Mouse (Mus musculus) WW6 (cell line): Measurements from ENCODE around the gene Elmo1.

Experiments
- DNase-seq: peaks from one replicate; pipeline ENCODE4 v3.0.0-alpha.2; 2013; ENCODE audit warnings: low read depth, low spot score

Gene Elmo1

DNA sequence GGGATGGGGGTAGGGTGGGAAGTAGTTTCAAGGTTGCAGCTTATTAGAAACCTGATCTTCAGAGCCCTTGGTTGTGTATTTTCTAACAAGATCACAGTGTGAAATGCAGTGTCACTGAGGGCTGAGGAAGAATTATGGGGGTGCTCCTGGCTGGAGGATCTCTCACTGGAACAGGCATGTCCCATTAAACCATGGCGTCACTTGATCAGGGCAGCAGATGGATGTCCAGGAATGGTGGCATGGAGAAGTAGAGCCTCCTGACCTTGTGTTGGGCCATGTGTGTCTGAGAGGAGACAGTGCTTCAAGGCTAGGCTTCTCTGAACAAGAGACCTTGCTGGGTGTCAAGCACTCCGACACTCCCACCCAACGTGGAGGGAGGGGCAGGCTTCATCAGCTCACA is 431.1 kb downstream of the Elmo1 start:
- no peak for DNase-seq

DNA sequence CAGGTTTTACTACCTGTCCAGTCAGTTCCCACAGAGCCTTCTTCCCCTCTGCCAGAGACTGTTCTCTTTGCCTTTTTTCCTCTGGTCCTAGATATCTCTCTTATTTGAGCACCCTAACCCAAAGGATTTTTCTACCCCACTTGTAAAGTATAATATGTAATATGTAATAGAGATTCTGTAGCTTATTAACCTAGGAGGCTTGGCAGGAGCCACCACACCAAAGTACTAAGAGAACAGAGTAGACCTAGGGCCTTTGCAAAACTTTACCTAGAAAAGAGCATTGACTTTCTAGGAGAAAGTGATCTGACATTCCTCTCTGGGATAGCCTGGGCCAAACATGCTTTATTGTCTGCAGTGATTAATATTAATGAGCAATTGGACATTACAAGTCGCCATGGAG is 433.3 kb downstream of the Elmo1 start:
- DNase-seq, result no peak

DNA sequence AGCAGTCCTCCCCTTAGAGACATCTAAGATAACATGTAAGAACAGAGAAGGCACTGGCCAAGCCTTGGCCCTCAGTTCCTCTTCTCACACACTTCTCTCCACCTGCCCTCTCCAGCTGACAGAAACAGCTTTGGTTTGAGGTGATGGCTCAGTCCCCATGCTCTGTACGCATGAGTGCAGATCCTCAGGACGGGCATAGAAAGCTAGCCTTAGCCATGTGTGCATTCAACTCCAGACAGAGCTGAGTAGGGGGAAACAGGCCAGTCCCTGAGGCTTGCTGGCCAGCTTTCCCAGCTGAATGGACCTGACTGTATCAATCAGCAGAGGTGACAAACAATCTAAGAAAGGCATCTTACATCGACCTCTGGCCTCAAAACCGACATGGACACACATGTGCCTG is 435.4 kb downstream of the Elmo1 start:
- DNase-seq, result no peak

DNA sequence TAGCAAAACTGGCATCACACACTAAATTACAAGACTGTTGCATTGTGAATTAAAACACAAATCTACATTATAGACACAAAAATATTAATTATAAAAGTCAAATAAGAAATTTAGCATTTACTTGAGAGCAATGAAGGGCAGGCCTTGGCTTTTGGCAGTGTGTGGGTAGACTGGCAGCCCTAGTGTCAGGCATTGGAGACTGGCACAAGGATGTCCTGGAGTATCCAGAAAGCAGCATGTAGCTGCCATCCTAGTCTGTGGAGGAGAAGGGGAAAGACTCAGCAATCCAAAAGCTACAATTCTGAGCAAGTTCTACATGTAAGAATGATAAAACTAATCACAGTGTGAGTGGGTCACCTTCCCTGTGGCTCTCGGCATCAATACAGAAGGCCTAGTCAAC is 446.7 kb downstream of the Elmo1 start:
- DNase-seq, result no peak

DNA sequence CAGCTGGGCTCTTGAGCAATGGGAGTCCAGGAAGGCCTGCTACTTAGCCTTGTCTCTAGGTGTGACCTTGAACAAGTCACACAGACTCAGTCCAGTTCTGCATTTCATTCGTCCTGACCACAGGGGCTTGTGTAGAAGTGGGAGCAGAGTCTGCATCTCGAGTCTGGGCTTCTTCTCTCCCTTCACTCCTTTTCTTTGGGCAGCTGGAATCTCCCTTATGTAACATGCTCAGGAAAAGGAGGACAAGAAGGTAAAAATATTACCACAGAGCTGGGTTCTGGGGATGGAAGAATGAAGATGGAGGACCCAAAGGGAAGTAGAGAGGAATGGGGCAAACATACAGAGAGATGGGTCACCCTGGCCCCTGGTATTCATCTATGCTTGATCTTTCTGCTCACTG is 447.1 kb downstream of the Elmo1 start:
- no peak for DNase-seq

DNA sequence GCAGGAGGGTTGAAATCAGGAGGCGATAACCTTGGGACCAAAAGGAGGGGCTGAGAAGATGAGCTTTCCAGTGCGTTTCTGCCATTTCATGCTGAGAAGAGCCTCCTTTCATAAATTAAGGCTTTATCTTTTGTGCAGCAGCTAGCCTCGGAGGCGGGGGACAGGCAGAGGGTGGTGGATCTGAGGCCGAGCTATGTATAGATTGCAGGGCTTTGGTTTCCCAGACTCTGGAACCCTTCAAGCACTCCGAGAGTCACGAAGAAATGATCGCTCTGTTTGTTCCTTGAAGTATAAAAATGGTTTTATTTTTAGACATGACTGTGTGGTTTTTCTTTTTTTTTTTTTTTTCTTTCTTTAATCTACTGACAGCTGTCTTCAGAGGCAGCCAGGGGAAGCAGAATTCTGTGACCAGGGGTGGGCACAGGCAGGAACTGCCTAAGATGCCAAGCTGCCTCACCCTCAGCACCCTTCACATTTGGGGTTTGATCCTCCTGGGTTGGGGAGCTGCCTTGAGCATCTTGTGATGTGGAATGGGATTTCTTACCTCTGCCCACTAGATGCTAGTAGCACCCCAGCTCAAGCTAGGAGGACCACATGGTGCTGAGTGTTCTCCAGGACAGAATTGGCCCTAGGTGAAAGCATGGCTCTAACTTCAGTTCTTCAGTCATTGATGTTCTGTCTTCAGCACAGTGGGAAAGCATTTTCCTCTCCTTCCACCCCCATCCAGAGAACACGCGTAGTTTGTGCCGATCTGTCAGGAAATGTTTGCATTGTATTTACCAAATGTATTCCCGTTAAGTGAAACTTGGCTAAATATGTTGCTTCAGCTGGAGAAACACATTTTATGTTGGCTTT is 448.0 kb downstream of the Elmo1 start:
- DNase-seq, result no peak

DNA sequence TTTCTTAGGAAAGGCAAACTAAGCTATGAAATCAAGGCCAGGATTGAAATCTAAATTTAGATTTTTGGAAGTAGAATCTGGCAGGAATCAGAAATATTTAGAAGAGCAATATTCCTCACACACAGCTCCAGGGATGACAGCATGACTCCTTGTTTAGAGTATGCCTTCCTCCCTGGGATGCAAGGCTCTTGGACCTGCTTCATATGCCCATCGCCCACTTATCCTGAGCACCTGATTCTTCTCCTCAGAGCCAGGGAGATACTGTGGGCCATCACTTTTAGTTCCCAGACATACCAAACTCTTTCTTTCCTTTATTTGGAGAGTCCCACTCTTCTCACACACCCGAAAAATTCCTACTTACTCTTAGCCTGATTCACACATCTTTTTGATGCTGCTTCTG is 449.2 kb downstream of the Elmo1 start:
- no peak for DNase-seq

DNA sequence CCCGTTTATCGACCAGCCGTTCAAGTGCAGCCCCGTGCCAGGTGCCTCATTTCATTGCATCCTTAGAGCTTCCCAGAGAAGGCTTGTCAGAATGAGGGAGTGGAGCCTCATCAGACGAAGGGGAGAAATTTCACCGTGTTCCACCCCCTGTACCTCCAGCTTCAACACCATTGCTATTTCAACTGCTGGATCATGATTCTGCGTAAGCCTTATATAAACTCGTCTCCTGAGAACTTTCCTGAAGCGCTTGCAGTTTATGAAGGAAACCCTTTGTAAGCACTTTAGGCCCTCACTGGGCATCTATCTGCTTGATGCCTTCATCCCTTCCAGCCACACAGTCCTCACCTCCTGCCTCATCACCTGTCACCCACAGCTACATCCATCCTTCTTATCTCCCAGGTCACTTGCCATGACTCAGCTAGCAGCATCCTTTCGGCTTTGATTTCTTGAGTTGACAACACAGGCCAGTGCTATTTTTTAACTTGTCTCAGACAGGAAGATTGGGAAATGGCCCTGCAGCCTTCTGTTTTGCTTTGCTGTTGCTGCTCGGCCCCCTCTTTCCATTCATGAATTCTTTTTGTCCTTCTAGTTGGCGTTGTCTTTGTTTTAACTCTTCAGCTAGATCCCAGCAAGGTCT is 456.3 kb downstream of the Elmo1 start:
- no peak for DNase-seq

DNA sequence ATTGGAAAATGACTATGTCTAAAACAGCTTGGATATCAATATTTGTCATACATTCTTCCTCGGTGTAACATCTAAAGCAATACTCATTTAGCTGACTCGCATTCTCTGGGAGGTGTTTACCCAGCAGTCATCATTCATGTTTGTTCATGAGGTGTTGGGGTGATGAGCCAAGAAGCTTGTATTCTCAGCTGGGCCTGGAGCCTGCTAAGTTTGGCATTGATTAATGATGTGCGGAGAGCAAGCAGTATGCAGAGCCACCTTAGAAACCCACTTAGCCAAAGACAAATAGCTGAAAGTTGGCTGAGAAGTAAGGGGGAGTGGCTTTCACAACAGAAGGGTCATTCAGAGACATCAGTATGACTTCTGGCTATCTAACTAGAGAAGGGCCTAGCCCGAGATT is 459.6 kb downstream of the Elmo1 start:
- DNase-seq, result no peak

DNA sequence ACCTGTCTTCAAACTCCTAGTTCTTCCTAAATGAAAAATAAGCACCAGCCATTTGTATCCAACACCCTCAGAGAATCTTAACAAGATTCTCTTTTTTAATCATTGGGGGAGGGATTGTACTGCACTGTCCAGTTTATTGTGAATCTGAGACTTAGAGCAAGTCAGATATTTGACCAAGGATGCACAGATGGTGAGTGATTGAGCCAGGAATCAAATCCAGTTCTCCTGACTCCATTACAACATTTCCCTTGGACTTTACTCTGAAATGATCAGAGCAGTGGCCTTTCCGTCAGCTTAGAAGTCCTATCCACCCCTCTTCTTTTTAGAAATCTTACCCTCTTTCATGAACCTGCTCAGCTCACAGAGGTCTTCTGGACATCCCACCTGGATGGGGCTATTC is 461.2 kb downstream of the Elmo1 start:
- no peak for DNase-seq

DNA sequence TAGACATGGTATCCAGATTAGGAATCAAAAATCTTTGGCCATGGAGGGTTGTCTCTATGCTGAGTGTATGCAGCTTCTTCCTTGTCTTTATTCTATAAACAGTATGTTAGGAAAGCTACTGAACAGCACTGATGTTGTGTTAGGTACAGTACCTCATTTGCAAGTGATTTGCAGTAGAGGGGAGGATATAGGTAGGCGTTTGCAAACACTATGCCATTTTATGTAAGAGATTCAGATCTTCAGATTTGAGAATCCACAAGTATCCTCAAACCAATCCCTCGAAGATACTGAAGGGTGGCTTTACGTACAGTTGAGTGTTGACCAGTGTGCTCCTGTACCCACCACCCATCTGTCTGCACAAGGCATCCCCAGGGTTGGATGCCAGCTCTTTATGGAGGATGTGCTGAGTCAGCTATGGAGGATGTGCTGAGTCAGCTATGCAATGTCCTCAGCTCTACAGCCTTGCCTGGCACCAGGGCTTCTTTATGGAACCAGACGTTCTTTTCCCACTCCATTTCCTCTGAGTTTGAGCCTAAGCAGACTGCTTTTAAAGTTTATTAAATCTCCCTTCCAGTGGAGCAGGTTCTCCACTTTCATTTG is 465.6 kb downstream of the Elmo1 start:
- no peak for DNase-seq

DNA sequence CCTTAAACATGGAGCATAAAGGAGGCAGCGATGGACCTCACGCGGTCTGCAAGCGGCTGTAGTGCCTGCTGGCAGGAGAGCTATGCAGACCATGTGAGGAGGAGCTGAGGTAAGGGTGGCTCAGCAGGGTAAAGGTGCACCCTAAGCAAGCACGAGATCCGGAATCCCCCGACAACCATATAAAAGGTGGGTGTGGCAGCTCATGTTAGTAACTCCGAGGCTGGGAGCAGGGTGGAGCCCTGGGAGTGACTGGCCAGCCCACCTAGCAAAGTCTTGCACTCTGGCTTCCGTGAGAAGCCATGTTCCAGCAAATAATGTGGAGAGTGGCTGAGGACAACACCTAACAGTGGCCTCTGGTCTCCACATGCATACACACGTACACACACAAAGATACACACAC is 466.3 kb downstream of the Elmo1 start:
- DNase-seq, result no peak

DNA sequence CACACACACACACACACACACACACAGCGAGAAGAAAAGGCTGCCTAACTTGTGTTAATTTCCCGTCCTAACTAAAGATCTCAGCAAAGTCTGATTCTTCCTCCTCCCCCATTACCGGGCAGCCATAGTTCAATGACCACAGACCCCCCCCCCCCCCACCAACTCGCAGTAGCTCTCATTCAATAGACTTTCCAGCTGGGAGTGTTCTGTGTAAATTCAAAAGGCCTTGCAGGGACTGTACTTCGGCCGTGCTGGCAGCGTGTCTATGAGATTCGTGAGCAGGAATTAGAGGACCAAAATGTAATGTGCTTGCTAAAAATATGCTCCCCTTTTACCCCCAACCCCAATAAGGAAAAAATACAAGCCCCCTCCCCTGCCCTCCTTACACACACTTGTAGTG is 466.8 kb downstream of the Elmo1 start:
- no peak for DNase-seq

DNA sequence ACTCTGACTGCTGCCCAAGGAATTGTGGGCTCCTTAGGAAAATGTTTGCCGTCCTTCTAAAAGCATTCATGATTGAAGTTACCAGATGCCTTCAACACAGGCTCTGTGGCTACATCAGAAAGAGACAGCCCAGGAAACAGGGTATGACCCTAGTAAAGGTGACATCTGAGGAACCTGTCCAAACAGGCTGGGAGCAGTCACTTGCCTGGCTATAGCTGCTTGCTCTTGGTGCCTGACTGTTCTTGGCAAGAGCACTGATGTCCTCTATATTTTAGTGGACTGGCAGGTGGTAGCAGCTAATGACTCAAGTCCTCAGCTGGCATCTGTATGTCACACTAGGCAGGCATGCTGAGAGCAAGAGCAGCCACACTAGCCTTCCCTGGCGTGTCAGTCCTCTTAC is 468.0 kb downstream of the Elmo1 start:
- DNase-seq, result no peak

DNA sequence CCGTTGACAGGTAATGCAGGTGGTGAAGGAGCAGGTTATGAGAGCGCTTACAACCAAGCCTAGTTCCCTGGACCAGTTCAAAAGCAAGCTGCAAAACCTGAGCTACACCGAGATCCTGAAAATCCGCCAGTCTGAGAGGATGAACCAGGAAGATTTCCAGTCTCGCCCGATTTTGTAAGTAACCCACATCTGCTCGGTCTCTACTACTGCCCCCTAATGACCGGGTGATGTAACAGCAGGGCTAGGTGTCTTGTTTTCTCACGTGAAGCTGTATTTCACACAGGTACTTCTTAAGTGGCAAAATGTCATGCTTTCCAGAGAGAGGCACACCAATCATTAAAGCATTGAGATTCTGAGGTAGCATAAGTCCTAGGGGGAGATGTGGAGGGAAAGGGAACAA is 474.0 kb downstream of the Elmo1 start:
- peak; percentile 26 for DNase-seq

DNA sequence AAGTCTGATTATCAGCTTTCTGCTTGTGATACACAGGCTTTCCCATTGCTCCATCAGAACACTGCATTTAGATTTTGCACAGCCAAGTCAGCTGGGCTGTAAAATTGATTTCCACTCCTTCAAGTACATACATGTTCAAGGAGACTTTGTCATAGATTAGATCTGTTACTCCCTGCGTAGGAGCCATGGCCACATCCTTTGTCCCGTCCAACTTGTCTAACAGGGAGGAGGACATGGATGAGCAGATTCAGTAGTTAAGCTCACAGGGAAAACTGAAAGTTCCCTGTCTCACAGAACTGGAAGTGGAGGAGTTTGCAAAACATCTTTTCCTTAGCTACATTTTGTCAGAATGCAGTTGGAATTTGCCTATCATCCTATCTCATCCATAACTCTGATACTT is 484.8 kb downstream of the Elmo1 start:
- no peak for DNase-seq

DNA sequence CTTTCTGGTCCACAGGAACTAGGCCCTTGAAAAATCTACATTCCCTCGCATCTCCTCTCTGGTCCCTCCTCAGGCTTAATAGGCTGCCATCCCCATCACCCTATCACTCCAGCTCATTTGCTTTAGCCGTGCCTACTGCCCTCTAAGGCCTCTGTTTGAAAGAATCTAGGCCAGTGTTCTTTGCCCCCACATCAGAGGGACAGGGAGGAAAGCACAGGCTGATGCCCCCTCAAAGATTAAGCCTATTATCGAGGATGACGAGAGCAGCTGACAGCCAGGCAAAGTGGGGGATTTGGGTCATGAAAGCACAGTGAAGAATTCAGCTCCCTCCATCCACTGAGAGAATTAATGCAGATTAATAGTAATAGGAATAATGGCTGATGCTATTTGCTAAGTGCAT is 495.5 kb downstream of the Elmo1 start:
- DNase-seq, result no peak

DNA sequence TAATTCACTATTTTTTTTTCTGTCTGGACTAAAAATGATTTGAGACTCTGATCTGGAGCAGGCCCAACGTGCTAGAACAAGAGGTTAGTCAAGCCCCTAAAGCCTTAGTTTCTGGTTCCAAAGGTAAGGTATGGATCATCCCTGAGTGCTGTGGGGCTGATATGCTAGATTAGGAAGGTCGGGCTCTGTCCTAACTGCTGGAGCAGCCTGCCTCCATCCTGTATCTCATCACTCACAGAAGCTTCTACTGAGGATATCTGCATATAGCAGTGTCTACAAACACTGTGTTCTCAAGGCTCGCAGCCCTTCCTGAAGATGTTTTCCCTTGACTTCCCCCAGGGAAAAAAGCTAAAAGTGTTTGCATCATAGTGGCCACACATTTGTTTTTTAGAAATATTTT is 496.1 kb downstream of the Elmo1 start:
- no peak for DNase-seq

DNA sequence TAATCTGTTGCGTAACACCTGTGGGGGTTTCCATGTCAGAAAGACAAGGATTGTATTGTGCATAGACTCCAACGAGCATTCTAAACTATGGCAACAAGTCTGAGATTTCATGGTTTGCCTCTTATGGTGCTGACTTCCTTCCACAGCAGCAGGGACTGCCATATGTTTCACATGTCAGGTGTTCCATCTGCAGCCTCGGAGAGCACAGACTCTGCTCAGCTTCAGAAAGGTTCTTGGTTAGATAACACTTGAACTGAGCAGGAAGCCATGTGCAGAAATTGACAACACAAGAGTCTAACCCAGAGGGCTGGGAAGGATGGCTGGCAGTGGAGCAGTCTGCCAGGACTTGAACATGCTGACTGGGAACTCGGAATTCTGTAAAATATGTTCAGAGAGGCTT is 500.6 kb downstream of the Elmo1 start:
- no peak for DNase-seq

DNA sequence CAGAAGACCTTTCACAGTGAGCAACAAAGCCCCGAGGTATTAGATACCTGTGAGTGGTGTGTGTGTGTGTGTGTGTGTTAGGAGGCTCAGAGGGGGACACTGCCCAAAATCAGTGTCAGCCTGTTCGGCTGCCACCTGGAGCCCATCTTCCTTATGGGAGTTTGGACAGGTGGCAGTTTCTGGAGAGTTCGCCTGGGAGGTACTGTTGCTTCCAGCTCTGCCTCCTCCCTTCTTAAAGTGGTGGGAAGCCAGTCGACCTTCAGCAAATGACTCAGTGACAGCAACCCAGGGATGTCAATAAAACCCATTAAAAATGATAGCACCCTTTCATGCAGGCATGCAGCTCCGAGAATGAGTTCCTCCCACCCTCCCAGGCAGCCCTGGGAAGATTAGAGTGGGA is 506.9 kb downstream of the Elmo1 start:
- no peak for DNase-seq

DNA sequence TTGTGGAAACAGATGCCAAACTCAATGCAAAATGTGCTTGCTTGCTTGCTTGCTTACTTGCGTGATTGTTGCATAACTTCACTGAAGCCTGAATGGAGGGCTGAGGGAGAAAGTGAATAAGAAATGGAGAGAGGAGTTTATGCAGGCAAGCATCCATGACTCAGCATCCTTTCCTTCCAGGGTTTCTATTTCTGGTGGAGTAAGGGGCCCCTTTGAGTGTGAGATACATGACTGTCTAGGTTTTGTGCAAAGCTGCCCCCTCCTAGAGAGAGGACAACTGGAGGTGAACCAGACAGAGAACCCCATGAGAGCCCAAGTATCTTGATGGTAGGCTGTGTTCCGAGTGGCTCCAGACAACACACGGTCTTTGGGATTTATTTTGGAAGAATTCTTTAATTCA is 508.2 kb downstream of the Elmo1 start:
- no peak for DNase-seq

DNA sequence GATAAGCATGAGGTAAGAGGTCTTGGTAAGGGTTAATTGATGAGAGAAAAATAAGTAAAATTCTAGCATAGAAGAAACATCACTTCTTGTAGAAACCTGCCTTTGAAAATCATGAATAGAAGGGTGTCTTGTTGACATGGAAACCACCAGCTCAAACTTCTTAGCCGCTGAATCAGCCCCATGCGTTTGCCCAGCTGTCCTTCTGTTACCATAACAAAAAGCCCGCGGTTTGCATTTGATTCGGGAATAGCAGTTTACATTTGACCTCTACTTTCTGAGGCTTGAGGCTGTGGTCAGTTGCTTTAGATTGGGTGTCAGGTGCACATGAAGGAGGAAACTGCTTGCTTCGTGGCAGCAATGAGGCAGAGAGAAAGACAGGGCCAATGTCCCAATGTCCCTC is 509.9 kb downstream of the Elmo1 start:
- DNase-seq, result peak; percentile 7

DNA sequence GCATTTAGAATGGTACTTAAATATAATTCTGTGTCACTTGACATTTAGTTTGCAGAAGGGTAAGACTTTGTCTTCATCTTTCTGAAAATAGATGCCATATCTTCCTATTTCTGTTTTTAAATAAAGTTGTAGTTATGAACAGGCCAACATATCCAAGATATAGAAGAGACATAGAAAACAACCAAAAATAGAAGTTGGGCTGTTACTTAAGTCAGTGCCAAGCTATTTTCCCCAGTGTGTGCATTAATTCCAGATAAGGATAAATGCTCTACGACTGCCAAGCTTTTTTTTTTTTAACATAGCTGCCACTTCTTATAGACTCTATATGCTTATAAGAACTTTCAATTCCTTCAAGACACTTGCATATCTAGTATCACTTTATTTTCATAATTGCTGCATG is 511.0 kb downstream of the Elmo1 start:
- no peak for DNase-seq
